Mouse (Mus musculus) erythroblast, adult 5-6 weeks (primary cell): ENCODE measurements around the gene Wiz. TPM values are rescaled to one million over a fixed set of nuclear protein-coding genes. Genes with fewer than 3 reads are reported as not detected.

Source experiments
- ATAC-seq: replicated peaks from 2 replicates; pipeline ENCODE4 v1.8.0; 2016; ENCODE audit warnings: moderate number of reproducible peaks, mild to moderate bottlenecking, moderate TSS enrichment, inconsistent platforms; ENCODE audit not compliant: poor library complexity, low FRiP score, severe bottlenecking
- total RNA-seq, 2 experiments: library from RNA; stranded (forward) in 1 of 2; stranded (reverse) in 1 of 2; fragments of 150-400 nt in 1 of 2; fragments of 200-764, 138-1000 nt in 1 of 2; gene quantifications; 2 replicates each; pipeline versions ENCODE4 v1.2.3 to v1.2.4; 2015 to 2017; ENCODE audit warnings: low replicate concordance in 2 of 2

Gene Wiz
- total RNA-seq, 2 experiments from 2014 or later = 0.77 to 11.9 TPM

DNA sequence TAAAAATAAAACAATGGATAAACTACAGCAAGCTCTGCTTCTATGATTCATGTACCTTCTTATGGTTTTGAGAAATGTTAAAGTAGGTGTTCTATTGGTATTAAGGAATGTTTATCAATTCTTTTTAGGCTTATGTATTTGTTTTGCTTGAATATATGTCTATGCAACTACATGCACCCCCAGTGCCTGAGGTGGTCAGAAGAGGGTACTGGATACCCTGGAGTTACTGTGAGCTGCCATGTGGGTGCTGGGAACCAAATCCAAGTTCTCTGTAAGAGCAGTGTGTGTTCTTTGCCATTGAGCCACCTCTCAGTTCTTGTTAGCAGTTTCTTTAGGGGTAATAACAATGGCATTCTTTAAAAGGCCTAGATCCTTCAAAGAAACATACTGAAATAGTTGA is 37.5 kb downstream of the Wiz start:
- ATAC-seq = no peak

DNA sequence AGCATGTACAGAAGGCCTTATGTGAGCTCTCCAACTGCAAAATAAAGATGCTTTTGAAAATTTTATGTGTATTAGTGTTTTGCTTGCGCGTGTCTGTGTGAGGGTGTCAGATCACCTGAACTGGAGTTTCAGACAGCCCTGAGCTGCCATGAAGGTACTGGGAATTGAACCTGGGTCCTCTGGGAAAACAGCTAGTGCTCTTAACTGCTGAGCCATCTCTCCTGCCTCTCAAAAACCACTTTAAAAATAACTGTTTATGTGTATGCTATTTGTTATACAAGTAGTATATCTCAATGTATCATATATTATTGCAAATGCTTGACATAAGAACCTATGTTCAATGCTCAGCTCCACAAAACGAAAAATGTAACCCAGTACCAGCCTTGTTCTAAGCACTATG is 38.0 kb downstream of the Wiz start:
- no peak for ATAC-seq

DNA sequence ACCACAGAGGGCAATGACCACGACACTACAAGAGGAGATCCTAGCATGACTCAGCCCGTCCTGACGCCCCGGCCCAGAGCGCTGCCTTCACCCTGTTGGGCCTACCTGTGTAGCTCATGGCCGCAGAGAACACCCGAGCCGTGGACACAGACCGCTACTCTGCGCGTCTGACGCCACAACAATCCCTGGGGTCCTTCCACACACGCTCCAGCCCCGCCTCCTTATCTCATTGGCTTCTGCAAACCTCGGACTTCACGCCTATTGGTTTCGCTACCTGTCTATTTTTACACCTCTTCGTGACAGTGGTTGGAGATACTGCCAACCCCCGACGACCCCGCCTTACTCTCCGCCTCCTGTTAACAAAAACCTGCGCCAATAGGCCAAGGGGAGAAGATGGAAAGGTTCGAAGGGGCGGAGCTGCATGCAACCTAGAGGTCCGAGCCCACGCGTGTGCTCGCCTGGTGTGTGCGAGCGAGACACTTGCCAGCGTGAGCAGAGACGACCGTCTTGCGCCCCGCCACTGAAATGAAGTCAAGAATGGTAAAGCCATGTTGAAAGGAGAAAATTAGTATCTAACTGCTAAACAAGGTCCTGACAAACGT is 38.8 kb downstream of the Wiz start, which contains the start of gene Akap8l:
Gene Akap8l (minus strand): TSS at position 226 of the 602 bp plus-strand sequence.
- ATAC-seq = peak; percentile 92

DNA sequence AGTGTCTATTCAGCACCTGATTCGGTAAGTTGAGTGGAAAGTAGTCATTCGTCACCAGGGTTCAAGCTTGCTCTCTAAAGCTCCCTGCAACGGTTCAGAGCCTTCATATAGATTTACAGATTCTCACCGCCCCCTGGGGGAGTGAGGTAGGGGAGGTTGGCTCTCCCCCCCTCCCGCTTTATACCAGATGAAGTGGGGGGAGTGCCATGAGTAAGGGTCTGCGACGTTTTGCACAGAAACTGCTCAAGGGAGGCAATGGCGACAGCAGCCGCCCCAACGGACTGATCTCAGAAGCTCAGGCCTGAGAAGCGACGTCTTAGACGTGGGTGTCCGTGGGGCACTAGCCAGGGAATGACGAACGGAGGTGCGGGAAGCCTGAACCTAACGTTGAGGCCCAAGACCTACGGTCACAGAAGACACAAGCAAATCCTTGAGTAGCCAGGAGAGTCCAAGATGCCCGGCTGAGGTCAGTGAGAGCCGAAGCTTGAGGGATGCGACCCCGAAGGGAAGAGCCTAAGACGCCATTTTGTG is 39.3 kb downstream of the Wiz start:
- peak; percentile 34 for ATAC-seq

DNA sequence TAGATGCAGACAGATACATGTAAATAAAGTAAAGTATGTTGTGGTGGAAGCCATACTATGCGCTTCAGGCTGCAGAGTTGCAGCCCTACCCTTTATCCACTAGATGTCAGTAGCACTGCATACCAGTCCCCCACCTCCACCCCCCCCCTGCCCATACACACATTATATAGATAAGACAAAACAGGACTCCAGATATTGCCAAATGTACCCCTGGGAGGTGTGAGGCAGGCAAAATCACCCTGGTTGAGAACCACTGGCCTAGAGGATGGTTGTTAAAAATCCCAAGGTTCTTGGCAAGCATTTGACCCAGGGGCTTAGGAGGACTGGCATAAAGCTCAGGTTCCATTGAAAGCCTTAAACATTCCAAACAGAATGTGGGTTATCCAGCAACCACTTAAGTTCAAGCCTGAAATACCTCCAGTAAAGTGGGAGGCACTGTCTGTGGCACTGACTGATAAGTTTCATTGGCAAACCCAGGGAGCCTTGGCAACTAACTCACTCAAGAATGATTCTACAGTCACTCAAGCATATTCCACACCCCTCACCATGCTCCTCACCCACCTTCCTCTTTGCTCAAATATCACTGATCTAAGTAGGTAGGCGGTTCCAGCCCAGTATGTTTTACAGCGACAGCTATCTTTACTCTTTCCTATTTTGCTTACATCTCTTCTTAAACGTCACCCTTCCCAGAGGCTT is 40.1 kb downstream of the Wiz start:
- ATAC-seq = peak; percentile 65

DNA sequence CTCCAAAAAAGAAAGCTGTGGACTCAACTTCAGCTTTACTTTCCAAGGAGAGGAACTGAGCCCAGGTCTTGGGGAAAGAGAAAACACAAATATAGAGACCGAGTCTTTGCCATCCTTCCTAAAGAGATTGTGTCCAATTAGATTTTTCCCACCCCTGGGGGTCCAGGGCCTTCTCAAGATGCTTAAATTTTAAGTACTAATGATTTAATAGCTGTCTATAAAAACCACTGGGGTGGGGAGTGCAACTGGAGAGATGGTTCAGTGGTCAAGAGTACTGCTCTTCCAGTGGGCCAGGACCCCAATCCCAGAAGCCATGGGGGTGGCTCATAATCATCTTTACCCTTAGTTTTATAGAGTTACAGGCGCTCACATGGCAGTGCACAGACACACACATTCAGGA is 40.8 kb downstream of the Wiz start:
- no peak for ATAC-seq

DNA sequence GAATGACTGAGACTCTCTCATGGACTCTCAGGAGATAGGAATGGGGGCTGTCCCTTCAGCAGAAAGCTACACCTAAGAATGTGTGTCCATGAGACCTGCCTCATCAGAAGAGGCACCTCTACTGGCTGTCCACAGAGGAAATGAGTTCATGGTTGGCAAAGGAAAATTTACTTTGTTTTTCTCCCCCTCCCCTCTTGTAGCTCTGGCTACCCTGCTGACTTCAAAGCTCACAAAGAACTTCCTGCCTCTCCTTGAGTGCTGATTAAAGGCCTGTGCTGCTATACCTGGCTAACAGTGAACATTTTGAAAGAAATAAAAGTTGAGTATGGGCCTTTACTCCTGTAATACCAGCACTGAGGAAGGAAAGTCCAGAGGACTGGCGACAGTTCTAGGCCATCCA is 48.1 kb downstream of the Wiz start:
- ATAC-seq = no peak

DNA sequence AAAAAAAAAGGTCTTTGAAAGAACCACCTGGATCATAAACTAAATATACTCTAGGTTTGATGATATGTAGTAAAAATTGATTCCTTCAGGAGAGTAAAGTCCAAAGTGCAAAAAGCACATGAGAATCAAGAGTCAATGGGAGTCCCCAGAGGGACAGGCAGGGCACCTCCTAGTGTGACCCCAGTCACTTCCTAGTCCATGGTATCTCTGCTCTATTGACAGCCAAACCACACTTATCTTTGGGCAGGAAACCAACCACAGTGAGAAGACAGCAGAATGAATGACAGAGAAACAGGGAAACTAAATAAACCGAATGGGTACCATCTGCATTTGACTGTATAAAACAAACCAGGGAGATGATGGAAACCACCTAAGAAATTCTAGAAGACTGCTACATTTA is 49.1 kb downstream of the Wiz start:
- no peak for ATAC-seq

DNA sequence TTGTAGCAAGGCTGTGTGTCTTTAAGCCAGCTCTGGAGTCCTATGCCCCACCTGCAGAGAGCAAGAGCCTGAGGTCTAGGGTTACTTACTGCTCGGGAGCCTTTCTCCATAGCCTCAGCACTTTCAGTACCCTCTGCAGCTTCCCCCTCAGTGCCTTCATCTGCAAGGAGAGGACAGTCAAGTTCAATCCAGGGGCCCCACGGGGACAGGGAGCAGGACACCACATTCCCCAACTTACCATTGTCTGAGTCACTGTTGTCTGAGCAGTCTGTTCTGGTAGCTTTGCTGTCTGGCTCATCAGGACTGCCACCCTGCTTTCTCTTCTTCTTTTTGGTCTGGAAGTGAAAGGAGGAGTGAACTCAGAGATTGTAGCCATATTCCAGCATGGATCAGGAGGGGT is 53.4 kb downstream of the Wiz start:
- no peak for ATAC-seq

DNA sequence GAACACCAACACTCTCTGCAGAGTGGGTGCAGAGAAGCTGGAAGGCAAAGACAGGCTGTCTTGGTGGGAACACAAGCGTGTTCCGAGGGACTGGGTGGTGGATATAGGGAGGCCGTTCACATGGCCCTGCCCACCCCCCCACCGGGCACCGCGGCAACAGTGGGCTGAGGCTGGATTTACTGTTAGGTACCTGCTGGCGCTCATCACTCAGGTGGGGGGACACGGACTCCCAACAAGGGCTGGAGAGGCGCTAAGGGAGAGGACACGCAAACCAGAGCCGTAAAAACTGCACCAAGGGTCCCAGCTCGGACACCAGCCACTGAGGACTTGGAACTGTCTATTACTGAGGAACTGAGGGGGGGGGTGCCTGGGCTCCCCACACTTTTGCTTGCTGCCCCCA is 54.3 kb downstream of the Wiz start:
- no peak for ATAC-seq

DNA sequence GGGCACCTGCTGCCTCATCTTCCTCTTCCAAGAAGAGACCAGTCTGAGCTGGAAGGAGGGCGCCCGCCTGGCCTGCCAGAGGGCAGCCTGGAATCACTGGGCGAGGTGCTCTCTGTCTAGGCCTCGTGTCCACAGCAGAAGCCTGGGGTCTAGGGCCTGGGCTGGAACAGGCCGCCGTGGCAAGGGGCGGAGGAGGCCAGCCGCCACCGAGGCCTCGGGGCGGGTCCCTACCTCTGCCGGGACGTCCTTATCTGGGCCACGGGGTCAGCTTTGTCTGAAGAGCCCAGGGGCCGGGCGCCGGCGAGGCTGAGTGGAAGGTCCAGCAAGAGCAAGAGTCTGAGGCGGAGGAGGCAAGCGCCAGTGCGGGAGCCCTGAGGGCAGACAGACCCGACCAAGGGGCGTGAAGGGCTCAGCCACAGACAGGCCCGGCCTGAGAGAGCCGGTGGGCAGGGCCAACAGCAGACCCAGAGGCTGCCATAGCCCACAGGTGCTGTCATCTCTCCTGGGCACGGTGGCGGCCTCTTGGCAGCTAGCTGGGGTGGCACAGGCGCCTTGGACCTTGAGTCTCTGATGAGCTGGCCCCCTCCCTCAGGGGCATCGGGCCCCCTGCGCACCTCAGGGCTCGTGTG is 55.5 kb downstream of the Wiz start:
- no peak for ATAC-seq

DNA sequence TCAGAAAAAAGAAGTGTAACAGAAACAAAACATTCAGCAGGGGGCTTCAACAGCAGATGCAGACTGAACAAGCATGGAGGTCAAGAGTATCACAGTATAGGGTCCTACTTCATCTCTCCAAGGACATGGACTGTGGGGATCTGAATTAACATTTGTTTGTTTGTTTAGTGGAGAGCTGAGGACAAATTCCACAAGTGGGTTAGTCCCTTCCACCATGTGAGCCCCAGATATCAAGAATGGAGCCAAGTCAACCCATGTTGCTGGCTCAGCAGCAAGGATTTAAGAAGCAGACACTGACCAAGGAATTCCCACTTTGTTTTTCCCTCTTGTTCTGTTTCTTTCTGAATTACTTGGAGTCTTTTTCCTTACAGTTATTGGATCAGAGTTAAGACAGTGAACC is 61.7 kb downstream of the Wiz start:
- ATAC-seq = no peak

DNA sequence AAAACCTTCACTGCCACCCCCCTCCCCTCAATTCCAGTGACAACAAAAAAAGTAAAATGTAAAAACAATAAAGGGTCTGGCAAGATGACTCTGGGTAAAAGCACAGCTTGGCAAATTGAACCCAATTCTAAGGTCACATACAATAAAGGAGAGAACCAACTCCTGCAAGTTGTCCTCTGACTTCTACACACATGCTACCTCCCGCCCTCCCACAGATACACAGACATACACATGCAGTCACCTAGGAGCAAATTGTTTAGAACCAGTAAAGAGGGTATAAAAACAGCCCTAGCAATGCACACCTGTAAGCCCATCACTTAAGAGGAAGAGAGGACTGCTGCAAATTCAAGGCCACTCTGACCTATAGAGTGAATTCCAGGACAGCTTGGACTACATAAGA is 66.4 kb downstream of the Wiz start:
- no peak for ATAC-seq

DNA sequence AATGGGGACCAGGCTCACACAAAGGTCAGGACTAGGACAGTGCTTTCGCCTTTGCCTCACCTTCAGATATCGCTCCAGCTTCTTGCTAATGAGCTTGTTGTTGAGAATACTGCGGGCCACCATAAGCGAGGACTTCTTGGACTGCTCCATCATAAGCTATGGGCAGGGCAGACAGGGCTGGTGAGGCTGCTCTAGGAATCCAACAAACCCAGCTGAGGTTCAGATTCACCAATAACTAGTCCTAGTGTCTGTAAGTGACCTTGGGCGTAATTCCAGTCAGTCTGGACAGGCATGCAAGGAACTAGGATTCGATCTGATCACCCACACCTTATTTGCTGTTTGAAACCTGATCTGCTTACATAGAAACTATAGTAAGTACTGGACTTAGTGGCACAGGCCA is 67.4 kb downstream of the Wiz start:
- ATAC-seq = no peak; the same call in 1 of the 2 replicates

DNA sequence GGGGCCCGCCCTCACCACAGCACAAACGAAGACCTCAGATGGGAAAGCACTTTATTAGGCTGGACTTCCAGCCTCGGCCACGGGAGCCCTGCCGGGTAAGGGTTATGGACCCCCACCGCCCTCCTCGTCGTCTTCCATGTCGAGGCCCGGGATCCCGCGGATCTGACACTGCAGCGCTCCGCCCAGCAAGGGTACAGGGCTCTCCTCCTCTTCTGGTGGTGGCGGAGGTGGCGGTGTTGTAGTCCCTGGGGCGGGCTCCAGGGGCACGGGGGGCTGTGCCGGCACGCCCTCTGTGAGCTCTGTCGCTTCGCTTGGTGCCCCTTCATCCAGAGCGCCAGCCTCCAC is 67.9 kb downstream of the Wiz start:
- ATAC-seq = peak; percentile 71

DNA sequence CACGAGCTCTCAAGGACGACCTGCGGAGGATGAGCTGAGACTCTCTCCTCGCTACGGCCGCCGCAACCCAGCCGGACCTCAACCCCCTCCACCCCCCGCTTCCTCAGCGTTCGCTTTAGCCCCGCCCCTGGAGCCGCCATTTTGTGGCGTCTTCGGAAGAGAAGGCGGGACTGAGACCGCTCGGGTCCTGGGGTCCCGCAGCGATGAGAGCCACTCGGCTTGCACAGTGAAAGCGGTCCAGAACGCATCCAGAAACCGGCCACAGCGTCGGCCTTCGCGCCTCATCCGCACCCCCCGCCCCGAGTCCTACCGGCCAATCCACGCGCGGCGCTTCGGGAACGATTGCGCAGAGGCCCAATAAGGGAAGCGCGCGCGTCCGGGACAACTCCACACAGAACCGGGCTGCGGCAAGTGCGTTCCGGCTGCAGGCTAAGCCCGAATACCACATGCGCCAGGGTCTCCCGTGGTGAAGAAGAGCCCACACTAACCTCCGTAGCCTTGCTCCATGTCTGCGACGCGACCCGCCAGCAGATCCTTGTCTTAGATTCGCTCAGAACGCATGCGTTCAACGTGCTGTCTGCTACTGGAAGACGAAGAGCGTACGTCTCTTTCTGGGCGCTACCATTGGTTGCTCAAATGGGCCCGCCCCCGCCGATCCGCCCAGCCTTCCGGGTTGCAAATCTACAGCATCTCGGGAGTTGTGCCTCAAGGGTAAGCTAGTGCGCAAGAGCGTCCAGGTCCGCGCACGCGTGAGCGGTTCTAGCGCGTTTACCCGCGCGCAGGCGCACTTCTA is 68.4 kb downstream of the Wiz start, which contains the start of gene Akap8:
Gene Akap8 (minus strand): TSS at position 642 of the 793 bp plus-strand sequence.
- peak; percentile 92 for ATAC-seq

DNA sequence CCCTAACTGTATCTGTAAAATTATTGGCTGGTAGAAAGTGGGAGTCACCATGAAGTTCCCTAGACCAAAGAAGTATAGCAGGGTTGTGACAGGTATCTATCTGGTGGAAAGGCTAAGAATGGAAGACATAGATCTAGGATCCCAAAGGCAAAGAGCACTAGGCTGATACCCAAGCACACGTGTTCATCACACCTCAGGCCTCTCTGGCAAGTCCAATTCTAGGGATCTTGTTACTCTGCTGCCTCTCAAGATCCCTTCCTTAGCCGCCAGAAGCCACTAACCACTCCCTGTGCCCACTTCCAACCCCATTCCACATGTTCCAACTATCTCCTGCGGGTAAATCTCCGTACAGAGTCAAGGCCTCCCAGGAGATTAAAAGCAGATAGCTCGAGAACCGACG is 69.3 kb downstream of the Wiz start:
- ATAC-seq = no peak

DNA sequence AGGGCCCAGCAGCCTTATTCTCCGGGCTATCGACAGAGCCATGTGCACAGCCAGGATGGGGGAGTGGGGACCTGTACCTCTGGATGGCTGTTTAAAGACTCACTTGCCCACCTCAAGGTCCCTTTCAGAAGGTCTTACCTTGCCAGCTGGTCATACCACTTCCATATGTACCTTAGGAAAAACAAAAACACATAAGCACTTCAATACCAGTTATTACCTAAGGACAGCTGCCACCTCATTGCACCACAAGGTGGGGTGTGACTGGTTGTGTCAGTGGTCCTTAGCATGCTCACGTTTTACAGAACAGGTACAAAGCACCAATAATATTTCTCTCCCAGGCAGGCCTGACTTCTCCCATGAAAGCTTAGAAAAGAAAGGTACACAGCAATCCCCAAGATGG is 71.5 kb downstream of the Wiz start:
- no peak for ATAC-seq

DNA sequence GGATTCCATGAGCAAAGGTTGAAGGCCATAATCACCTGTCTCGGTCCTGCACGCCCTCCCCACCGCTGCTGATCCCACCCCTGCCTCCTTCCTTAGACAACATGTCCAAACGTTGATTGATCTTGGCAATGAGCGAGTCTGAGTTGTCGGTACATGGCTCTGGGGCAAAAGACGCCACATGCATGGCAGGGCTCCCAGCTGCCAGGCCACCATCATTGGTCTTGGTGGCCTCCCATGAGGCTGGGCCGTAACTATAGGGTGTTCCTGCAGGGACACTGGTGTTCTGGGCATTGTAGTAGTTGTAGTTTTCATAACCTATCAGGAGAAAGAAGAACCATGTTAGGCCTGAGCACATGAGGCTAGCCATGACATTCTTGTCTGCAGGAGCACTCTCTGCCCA is 72.2 kb downstream of the Wiz start:
- no peak for ATAC-seq

DNA sequence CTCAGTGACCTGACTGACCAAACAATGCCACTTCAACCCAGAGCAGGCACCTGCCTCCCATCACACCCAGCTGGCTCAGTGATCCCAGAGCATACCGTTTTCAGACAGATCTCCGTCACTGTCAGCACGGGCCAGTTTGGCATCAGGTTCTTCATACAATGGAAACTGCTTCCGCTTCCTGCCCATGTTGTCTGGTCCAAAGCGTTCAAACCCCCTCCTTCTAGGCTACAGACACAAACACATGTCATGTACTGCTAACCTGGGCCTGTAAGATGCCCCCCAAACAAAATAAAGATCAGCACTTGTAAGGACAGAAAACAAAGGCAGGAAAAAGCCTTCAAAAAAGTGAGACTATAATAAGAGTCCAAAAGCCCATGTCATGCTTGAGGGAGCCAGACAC is 73.7 kb downstream of the Wiz start:
- ATAC-seq = no peak
